Mouse (Mus musculus): ENCODE results near the gene Hoxb3.

The Hoxb3 gene

DNA sequence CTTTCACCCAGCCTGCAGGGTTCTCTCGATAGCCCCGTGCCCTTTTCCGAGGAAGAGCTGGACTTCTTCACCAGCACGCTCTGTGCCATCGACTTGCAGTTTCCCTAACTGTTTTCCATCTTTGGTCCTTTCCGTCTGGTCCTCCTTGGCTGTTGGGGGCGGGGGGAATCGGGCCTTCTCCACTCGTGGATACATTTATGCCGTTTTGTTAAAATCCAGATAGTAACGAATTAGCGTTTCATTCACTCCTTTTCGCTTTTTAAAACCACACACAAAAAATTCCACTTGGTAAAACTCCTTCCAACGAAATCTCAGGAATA, 30.4 kb downstream of the Hoxb3 start:
- no peak for DNase-seq (ENCODE audit: low spot score)

DNA sequence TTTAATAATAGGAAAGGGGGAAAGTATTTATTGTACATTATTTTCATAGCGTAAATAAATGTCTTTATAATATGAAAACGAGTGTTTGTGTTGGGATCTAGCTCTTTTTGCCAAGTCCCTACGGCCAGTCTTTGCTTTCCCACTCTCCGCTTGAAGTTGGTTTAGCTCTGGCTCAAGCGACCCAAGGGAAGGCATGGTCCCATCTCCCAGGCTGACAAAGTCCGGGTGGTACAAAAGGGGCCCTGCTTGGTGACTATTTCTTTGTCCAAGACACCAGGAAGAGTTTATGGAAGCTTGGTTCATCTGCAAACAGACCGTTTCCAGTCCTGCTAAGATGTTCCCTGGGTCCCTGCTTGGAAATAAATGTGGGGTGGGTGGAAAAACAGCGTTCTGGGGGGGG, 30.8 kb downstream of the Hoxb3 start:
- DNase-seq (ENCODE audit: low spot score), result no peak

DNA sequence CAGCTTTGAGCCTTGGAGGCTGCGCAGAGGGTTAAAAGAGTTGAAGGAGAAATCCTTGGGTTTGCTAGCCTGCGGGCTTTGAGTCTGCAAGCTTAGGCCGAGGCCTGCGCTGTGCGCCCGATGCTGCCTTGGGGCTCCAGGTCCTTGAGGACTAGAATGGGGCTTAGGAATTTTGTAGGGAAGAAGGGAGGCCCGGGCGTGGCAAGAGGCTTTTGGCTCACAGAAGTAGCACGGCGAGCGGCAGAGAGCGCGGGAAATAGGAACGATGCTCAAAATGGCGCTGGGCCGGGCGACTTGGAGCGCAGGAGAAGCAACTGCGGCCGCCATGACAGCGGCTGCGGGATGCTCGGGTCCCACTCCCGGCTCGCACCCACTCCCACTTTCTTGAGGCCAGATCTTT, 31.2 kb downstream of the Hoxb3 start:
- DNase-seq (ENCODE audit: low spot score), result no peak

DNA sequence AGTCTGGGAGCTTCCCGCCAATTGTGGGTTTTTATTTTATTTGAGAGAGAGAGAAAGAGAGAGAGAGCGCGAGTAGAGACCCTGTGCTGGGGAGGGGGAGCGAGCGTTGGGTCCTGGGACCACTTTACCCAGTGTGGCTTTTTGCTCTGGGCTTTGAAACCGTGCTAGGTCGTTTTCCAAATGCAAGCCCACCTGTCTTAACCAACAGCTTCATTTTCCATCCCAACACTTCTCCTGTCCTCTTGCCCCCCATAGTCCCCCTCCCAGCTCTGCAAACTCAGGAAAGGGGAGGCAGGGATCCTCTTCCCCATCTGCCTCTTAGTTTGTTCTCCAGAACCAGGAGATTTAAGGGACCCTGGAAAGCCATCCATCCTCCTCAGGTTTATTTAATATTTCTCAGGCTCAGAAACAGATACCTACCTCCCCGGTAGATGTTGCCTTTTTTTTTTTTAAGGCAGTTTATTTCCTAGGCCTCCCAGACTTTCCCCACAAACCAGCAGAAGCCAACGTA, 31.7 kb downstream of the Hoxb3 start:
- no peak for DNase-seq (ENCODE audit: low spot score)

DNA sequence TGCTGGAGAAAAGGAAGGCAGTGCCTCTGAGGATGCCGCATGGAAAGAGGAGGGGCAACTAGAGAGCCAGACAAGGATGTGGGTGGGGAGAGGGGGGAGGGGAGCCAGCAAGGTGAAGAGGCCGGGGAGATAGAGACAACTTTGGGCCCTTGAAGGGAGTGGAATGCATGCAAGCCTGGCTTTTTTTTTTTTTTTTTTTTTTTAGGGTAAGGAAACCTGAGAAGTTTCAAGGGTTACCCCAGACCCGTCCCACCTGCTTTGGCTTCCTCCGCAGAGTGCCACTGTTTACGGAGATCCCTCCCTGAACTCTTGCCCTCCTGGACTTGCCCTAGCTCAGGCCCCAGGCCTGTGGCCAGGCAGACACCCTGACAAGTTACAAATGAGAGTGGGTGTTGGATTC, 40.7 kb downstream of the Hoxb3 start:
- DNase-seq (ENCODE audit: low spot score), result no peak

GRCm38 (mm10) chr11:96365441-96366091, 42.4 kb downstream of the Hoxb3 start, which contains the start of gene Hoxb1:
Hoxb1 (plus strand) TSS chr11:96365752.
- no peak for DNase-seq (ENCODE audit: low spot score)

- DNase-seq (ENCODE audit: low spot score), result no peak
These were observed 43.2 kb downstream of the Hoxb3 start for GRCm38 (mm10) chr11:96366092-96367041.

DNA sequence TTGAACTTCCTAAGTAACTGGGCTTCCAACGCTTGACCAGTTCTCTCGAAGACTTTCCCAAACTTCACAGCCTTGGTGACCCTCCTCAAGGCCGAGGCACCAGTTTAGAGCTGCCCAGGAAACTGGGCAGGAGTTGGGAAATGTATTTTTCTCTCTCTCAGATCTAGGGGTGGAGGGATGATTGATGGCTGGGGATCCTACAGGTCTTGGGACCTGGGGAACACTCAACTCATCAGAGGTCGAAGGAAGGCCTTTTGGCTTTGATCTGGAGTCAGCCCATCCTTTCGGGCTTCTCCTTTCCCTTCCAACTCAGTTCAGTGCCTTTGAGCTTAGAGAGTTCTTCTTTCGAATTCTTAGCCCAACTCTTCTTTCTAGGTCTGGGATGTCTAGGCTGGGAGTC, 44.0 kb downstream of the Hoxb3 start:
- DNase-seq (ENCODE audit: low spot score), result no peak

GRCm38 (mm10) chr11:96368686-96369085, 45.6 kb downstream of the Hoxb3 start:
- DNase-seq (ENCODE audit: low spot score), result no peak

- DNase-seq (ENCODE audit: low spot score), result no peak
These were observed 46.0 kb downstream of the Hoxb3 start for GRCm38 (mm10) chr11:96369140-96369539.

DNA sequence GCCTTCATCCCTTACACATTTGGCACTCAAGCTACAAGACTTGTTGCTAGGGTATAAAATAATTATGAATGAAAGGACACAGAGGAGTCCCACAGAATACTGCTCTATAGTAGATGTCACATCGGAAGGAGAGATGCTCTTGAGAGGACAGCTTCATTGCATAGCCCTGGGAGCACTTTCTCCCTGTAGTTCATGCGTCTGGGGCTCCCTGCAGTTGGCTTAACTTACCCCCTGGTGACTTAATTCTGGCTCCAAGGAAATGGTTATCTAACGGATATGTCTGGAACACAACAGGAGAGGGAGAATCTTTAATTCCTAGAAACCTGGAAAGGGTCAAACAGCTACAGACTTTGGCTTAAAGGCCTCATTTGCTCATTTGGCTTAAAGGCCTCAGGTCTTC, 48.6 kb downstream of the Hoxb3 start:
- DNase-seq (ENCODE audit: low spot score), result no peak

DNA sequence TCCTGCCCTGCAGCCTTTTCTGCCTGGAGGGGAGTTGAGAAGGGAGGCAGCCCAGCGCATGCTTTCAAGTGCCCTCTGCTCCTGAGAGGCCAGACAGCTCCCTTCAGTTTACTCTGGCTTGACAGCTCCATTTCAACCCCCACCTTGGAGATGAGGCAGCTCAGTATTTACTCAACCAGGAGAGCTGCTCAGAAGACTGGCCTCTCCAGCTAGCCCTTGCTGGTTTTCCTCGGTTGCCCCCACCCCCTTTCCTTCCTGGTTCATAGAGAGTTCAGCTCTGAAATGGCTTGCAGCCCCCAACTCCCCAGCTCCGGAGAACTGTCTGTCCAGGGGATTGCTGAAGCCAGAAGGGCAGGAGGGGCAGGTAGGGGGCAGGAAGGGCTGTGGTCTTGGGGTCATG, 49.4 kb downstream of the Hoxb3 start:
- DNase-seq (ENCODE audit: low spot score), result no peak

DNA sequence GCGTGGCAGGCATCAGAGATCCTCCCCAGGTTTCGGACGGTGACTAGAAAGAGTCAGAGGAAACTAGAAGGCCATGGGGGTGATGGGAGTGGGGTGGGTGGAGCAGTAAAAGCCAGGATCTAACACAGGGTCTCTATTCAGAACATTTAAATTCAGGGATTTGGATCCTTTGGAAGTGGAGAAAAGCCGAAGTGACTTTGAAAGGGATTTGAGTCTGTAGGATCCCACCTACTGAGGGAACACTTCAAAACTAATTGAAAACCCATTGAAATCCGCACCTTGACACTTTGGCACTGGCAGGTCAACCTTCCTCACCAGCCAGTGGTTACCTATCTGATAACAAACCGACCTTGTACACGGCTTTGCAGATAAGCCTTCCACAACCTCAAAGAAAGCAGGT, 51.7 kb downstream of the Hoxb3 start:
- no peak for DNase-seq (ENCODE audit: low spot score)

GRCm38 (mm10) chr11:96383381-96383780, 60.3 kb downstream of the Hoxb3 start:
- DNase-seq (ENCODE audit: low spot score), result no peak

DNA sequence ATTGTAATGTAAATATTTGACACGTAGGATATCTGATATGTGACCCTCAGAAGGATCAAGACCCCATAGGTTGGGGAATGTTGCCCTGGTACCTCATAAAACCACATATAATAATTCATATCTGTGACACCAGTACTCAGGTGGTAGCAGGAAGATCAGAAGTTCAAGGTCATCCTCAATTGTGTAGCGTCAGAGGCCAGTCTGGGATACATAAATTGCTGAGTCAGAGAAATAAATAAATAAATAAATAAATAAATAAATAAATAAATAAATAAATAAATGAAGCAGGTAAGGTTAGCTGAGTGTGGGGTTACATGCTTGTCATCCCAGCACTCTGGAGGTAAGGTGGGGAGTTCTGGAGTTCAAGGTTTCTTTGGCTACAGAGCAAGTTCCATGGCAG, 64.5 kb downstream of the Hoxb3 start:
- no peak for DNase-seq (ENCODE audit: low spot score)

GRCm38 (mm10) chr11:96396772-96397626, 73.9 kb downstream of the Hoxb3 start:
- DNase-seq (ENCODE audit: low spot score), result no peak
